Mouse (Mus musculus) layer of hippocampus, adult 18-20 months (tissue): ENCODE data around the gene Cdk5rap2. TPM values are rescaled to one million over a fixed set of nuclear protein-coding genes. Genes with fewer than 3 reads are reported as not detected.
A peak's percentile ranks its signal among the peaks of the same experiment; 100 is the strongest.

Experiments used
- DNase-seq, 2 experiments: peaks; one replicate each; pipeline ENCODE4 v3.0.0; 2022; ENCODE audit warnings: low spot score in 2 of 2
- long read RNA-seq: library from polyadenylated mRNA; stranded (forward); transcript quantifications from one replicate; pipeline ENCODE4 v2.0.0, GENCODE M21; 2021
- total RNA-seq, 2 experiments: library from RNA; stranded (reverse); gene quantifications; 2 replicates each; pipeline ENCODE4 v1.2.3; 2021

Gene Cdk5rap2
- total RNA-seq = 10 to 100 TPM; 10.5 to 12.4 TPM
- long read RNA-seq, full-length matches to known transcripts = 2 of 13 reads
- long read RNA-seq, partial matches to known transcripts = 2 of 13 reads
- long read RNA-seq, other reads (novel, unspliced or antisense) = 9 of 13 reads

DNA sequence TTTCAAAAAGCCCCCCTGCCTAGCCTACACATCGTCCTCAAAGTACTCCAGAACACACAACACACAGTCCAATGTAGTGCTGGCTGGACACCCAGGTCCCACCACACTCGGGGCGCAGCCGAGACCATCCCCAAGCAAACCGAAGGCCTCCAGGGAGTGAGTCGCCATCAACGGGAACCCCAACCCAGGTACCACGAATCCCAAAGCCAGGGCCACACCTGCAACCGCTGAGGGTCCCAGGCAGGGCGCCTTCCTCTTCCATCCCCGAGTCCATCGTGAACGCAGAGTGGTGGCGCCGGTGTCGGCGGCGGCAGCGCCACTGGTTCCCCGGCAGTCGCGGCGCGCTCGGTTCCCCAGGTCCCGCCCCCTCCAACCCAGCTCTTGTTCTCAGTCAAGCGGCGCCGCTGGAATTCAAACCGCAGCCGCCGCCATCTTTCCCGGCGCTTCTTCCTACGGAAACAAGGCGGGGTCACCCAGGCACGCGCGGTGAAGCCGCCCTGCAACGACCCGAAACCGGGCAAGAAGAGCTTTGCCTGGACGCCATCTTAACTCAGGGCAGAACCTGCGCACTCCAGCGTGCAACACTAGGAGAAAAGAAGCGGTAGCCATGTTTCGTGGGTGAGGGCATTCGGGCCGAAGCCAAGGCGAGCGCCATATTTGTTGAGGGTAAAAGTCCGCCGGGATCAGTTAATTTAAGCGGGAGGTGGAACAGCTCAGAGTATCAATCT is at the start of gene Cdk5rap2:
Gene Cdk5rap2, minus strand, starts transcription at position 450 of the 728 bp plus-strand sequence.
- peak; percentile 97 to 98 for DNase-seq

DNA sequence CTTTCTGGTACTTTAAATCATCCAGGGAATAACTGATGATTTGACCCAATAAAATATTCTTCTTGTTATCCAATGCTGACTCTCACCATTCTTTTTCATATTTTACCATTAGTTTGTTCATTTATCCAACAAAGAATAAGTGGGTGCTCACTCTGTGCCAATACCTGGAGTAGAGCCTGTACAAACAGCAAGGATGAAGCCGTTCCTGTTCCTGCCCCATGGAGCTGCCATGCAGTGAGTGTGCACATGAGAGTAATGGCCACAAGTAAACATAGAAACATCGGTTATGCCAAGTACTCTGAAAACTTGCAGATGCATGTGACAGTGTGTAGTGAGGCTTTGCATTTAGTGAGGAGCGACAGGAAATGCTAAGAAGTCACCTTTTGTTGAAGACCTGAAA is 41.9 kb upstream of the Cdk5rap2 start:
- DNase-seq = no peak

DNA sequence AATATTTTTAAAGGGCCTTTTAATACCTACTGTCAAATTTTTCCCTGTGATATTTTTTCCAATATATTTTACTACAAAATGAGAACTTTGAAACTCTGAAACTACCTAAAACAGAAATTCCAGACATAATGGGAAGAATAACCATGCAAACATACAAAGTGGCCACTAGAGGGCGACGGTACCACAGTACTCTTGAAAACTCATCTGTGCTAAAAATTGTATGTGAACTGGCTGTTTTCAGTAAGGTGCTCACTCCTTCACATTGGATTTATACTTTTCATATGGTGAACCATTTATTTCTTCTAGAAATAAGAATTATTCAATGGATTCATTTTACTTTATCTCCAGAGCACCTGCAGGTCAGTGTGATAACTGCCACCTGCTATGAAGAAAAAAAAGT is 41.5 kb upstream of the Cdk5rap2 start:
- peak; percentile 28 to 61 for DNase-seq

DNA sequence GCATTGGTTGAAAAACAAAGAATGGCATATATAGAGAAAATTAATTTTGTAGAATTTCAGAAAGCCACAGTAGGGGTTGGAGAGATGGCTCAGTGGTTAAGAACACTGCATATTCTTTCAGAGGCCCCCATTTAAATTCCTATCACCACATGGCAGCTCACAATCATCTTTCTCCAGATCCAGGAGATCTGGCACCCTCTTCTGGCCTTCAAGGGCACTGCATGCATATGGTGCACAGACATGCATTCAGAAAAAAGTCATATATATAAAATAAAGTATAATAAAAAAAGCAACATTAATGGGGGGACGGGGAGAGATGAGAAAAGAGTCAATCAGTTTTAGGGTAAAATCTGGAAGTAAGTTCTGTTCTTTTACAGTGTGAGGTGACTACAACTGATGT is 39.4 kb upstream of the Cdk5rap2 start:
- DNase-seq = no peak

- no peak for DNase-seq
Measured at GRCm38 (mm10) chr4:70446774-70447173, 36.5 kb upstream of the Cdk5rap2 start.

DNA sequence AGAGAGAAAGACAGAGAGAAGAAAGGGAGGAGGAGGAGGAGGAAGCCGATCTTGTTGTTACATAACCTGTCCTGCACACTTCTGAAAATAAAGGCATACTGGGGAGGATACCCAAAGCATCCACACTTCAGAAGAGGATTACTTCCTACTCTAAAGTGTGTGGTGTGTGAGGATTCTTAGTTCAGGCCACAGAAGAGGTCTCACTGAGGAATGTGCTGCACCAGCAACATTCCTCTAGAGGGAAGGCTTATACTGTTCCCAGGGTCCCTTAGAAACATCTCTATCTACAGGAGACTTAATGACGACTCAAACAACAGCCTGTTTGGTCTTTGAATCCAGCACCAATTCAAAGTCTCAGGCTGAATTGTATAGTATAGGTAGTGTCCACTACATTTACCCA is 10.0 kb upstream of the Cdk5rap2 start:
- no peak for DNase-seq

DNA sequence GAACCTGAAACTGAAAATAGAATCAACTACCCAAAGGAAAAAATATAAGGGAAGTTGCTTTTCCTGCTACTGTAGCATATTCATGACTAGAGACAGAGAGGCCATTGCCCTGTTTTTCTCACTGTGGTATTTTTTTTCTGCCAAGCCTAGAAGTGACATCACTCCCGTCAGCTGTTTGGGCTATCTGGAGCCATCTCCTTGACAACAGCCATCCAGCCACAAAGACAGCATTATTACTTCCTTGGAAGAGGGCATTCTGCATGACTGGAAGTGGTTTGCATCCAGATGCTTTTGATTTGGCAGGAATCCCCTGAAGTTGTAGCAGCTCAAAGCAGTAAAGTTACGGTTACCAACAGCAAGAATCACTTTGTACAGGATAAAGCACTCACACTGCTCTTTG is 1.9 kb upstream of the Cdk5rap2 start:
- DNase-seq = peak; percentile 10 to 65

DNA sequence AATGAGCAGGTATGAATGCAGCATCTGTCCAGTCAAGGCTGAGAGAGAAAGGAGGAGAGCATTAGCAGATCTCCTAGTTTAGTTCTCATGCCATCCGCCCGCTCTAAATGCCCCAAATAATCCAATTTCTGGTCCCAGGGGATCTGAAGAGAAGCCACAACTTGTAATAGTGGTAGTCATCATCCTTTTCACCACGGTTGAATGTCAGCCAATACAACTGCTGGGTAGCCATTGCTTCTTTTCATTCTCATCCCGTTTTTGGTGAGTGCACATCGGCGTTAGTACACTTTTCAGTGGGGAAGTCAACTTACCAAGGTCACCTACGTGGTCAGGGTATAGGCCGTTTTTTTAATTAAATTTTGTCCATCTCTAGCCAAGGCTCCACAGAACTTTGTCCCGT is 787 bp downstream of the Cdk5rap2 start:
- no peak for DNase-seq

- peak; percentile 81 to 90 for DNase-seq
Measured at GRCm38 (mm10) chr4:70402109-70402819, 8.0 kb downstream of the Cdk5rap2 start.

DNA sequence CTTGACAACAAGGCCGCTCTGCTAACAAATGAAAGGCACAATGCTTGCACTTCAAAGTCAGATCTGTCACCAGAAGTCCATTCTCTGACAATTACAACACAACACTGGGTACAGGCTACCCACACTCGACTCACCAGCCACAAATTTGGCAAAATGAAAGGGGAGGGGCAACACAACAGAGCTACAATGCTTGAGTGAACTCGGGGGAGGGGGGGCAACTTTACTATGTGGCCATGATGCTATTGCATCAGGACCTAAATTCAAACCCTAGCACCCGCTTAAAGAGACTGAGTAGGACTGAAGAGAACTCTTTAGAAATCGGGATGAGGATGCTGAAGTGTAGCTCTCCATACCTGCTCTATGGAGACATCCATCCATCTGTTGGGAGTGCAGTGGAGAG is 10.8 kb downstream of the Cdk5rap2 start:
- no peak for DNase-seq

- DNase-seq = no peak
Measured at GRCm38 (mm10) chr4:70399074-70399473, 11.2 kb downstream of the Cdk5rap2 start.

GRCm38 (mm10) chr4:70398088-70398487 is 12.2 kb downstream of the Cdk5rap2 start:
- DNase-seq = no peak

DNA sequence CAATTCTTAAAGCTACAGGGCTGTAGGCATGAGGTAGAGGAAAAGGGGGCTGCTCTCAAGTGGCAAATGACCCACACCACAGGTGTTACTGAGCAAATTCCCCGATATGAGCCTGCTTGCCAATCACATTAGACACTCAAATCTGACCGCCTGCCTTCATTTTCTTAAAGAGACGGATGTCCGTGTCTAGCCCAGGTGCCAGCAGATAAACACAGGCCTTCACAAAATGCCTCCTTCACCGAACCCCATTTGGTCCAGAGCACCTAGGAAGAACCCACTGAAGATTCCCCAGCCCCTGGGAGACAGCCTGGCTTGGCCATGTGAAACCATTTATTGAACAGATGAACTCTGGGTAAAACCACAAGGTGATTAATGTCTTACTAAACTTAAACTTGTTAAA is 13.5 kb downstream of the Cdk5rap2 start:
- no peak for DNase-seq

GRCm38 (mm10) chr4:70394736-70395135 is 15.5 kb downstream of the Cdk5rap2 start:
- no peak for DNase-seq

- DNase-seq = peak in 1 of 2 experiments; percentile 34
Measured at GRCm38 (mm10) chr4:70391760-70392372, 18.4 kb downstream of the Cdk5rap2 start.

DNA sequence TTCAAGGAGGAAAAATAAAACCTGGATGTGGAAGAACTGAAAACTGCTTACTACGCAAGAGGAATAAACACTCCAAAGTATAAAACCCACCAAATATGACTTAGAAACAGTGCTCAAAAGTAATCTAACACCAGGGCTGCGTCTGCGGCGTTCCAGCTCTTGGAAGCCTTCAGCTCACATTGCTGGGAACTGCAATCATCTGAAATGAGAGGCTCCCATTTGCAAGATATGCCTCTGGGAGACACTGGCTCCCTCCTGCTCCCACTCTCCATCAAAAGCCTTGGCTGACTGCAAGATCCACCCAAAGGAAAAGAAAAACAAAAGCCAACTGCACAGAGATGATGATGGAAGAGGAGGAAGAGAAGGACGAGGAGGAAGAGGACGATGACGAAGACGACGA is 19.2 kb downstream of the Cdk5rap2 start:
- no peak for DNase-seq

DNA sequence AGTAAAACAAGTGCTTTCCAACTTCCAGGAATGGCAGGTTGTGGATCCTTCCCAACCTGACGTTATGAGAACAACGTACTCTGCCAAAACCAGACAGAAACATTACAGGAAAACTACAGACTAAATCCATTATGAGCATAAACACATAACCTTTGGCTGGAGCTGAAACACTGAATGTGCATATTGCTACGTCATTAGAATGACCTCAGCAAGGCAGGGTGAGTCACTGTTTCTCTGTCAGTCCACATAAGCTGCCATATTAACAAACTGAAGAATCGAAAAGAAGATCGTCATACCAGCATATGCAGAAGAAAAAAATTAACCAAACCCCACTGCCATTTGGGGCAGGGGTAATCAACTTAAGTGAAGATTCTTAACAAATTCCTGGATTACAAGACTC is 24.0 kb downstream of the Cdk5rap2 start:
- no peak for DNase-seq

- DNase-seq = no peak
Measured at GRCm38 (mm10) chr4:70377359-70377758, 32.9 kb downstream of the Cdk5rap2 start.

GRCm38 (mm10) chr4:70365061-70365858 is 45.0 kb downstream of the Cdk5rap2 start:
- no peak for DNase-seq

GRCm38 (mm10) chr4:70361366-70361765 is 48.9 kb downstream of the Cdk5rap2 start:
- no peak for DNase-seq

GRCm38 (mm10) chr4:70355659-70356350 is 54.4 kb downstream of the Cdk5rap2 start:
- peak; percentile 62 to 83 for DNase-seq
